Mouse (Mus musculus) bone marrow, adult 2 months (tissue): ENCODE measurements around the gene Dpf2. TPM values are rescaled to one million over a fixed set of nuclear protein-coding genes. Genes with fewer than 3 reads are reported as not detected.

Experiments
- H3K27ac ChIP-seq: fragments of 200-500 bp; 2 replicates; pipeline ENCODE4 v1.5.1; 2012; ENCODE audit warnings: low read depth, mild to moderate bottlenecking, control low read depth, inconsistent platforms, low read length; ENCODE audit not compliant: control insufficient read depth, poor library complexity, insufficient read depth
- H3K4me1 ChIP-seq: fragments of 200-500 bp; 2 replicates; pipeline ENCODE4 v1.6.1; 2011; ENCODE audit warnings: low read length; ENCODE audit not compliant: control insufficient read depth, insufficient read depth
- H3K4me3 ChIP-seq: fragments of 200-500 bp; replicated peaks from 2 replicates; pipeline ENCODE3; 2011; ENCODE audit warnings: mild to moderate bottlenecking, low read depth, low read length, control low read depth; ENCODE audit not compliant: control insufficient read depth
- CTCF ChIP-seq: fragments of 200-500 bp; IDR thresholded peaks from 2 replicates; pipeline ENCODE4 v1.5.1; 2011; ENCODE audit warnings: low read length, control low read depth; ENCODE audit not compliant: control insufficient read depth, insufficient read depth
- POLR2A ChIP-seq: fragments of 200-500 bp; IDR thresholded peaks from 2 replicates; pipeline ENCODE4 v1.6.1; 2011; ENCODE audit warnings: low read depth, mild to moderate bottlenecking, control low read depth, low read length, borderline replicate concordance; ENCODE audit not compliant: control insufficient read depth
- WGBS: fragments of 180-500 bp; shearing (Covaris S2); methylation state at CpG from one replicate; pipeline ENCODE4 v1.1.7; 2018; 5-methylcytosine and 5-hydroxymethylcytosine counted together
- polyA plus RNA-seq: library from polyadenylated mRNA; stranded (reverse); fragments of >200 nt; gene quantifications from 2 replicates; pipeline ENCODE4 v1.2.4, GENCODE M21; 2011; ENCODE audit warnings: low replicate concordance; ENCODE audit not compliant: missing spikeins, insufficient read depth, insufficient read length

Gene Dpf2
- 31.1 and 60.8 TPM in 2 replicates for polyA plus RNA-seq

DNA sequence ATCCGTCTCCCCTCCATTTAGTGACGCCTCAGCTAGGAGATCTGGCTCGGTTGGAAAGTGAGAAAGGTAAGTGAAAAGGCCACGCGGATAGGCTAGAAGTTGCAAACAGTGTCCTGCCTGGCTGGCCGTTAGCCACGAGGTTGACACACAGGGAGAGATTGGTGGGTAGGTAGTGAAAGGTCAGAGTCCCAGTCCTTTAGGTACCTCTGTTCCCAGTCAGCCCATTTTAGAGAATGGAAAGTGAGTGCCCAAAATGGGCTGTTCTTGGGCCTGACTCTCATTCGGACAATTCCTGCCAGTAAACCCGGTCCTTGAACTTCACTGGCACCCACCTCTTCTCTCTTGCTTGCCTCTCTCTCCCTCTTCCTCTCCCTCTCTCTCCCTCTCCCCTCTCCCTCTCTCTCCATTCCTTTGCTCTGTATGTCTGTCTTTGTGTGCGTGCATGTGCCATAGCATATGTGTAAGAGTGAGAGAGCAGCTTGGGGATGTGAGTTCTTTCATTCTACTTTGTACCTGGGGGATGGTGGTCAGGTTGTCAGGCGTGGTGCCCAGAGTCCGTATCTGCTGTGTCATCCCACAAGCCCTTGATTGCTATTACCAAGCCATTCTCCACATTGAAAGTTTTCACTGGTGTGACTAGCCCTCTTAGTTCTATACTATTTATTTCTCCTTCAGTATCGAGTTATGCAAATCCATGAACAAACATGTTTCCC is at the start of gene Dpf2:
Gene Dpf2 (minus strand): TSS at position 4 of the 713 bp plus-strand sequence.
- H3K4me3 ChIP-seq, result peak within 1 kb of the TSS; percentile 97
- 3% methylated on average over 13 of the region's 13 CpGs for WGBS
- TF ChIP-seq CTCF (no peak), POLR2A (no peak)
- peak within 1 kb of the TSS; percentile 54 for H3K27ac ChIP-seq
- H3K4me1 ChIP-seq, result peaks cover 3% of the 10 kb centered on the region; the same call in 1 of the 2 replicates

DNA sequence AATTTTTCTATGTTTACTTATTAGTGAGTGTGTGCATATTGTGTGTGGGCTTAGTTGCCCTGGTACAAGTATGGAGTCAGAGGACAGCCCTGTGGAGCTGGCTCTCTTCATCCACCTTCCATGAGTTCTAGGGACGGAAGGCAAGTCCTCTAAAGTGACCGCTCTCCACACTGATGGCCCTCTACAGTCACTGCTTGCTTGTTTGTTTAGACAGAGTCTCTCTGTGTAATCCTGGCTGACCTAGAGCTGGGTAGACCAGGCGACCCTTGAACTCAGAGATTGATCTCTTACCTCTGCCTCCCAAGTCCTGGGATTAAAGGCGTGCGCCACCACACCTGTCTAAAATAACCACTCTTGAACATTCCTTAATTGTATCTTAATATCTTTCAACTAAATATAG is 44.6 kb upstream of the Dpf2 start:
- H3K4me3 ChIP-seq, result no peak overlapping the region
- WGBS, result 90% methylated on average over 5 of the region's 5 CpGs
- H3K4me1 ChIP-seq, result no peaks in the 10 kb centered on the region
- H3K27ac ChIP-seq, result no peak overlapping the region
- TF ChIP-seq CTCF (no peak), POLR2A (no peak)

- WGBS, result 34% methylated on average over 3 of the region's 3 CpGs
- Histone ChIP-seq H3K4me1 (no peaks in the 10 kb centered on the region), H3K4me3 (no peak overlapping the region), H3K27ac (no peak overlapping the region)
- TF ChIP-seq POLR2A (no peak), CTCF (peak; percentile 58)
These were observed 43.9 kb upstream of the Dpf2 start for GRCm38 (mm10) chr19:5956685-5957084.

DNA sequence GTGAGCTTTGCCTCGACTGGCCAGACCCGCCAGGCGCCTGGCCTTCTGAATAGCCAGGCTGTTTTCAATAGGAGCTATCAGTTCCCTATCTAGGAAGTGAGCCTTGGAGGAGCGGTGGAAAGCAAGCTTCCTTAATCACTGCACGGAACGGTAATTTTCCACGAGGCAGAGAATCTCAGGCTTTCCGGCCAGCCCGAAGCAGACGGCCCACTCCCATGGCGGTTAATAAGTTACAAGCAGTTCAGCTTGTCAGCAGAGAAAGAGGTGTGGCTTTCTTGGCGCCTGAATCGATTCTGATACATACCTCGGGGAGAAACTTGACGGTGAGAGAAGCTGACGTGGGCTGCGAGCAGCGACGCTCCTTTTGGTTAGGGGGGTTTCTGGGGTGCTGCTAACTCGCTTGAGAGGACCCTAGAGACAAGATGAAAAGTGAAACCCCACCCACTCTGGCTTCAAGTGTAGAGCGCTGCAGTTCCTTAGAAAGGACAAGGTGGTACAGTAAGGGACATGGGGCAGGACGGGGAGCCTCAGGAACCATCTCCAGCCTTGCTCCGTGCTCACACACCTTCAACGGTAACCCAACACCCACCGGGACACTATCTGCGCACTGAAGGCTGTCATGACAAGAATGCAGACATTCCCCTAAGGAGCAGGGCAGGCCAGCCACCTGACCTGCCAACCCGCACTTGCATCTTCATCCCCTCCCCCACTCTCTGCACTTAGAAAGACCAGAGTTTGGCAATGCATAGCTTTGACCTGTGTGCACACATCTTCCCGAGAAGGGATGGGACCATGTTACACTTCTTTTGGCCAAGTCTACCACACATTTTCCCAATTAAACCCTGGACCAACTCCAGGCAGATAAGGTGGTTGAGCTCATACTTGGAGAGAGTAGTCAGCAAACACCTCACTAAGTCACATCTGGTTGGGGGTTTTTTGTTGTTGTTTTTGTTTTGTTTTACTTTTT is 43.2 kb upstream of the Dpf2 start:
- Histone ChIP-seq H3K27ac (no peak overlapping the region), H3K4me3 (no peak overlapping the region), H3K4me1 (no peaks in the 10 kb centered on the region)
- WGBS, result 89% methylated on average over 28 of the region's 28 CpGs
- TF ChIP-seq CTCF (no peak), POLR2A (no peak)

DNA sequence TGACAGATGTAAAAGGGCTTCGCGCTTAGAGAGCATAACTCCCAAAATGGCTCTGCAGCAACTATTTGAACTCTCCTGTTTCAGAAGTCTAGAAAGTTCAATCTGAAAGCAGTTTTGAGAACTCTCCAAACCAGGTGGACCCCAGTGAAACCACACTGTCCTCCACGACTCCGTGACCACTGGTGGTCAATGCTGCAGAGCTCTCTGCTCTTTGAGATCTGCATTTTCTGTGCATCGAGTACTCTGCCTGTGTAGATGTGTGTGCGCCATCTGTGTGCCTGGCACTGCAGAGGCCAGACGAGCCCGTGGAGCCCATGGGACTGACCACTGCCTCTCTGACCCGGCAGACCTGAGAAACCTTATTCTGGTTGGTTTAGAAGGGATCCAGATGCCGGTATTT is 42.1 kb upstream of the Dpf2 start:
- 96% methylated on average over 10 of the region's 10 CpGs for WGBS
- no peaks in the 10 kb centered on the region for H3K4me1 ChIP-seq
- TF ChIP-seq POLR2A (no peak), CTCF (no peak)
- no peak overlapping the region for H3K27ac ChIP-seq
- no peak overlapping the region for H3K4me3 ChIP-seq

- Histone ChIP-seq H3K27ac (no peak overlapping the region), H3K4me1 (no peaks in the 10 kb centered on the region), H3K4me3 (no peak overlapping the region)
- WGBS, result 93% methylated on average over 22 of the region's 22 CpGs
- TF ChIP-seq POLR2A (no peak), CTCF (no peak)
These were observed 41.4 kb upstream of the Dpf2 start for GRCm38 (mm10) chr19:5954031-5954710.

GRCm38 (mm10) chr19:5953201-5953770 is 40.5 kb upstream of the Dpf2 start:
- Histone ChIP-seq H3K27ac (no peak overlapping the region), H3K4me3 (no peak overlapping the region), H3K4me1 (no peaks in the 10 kb centered on the region)
- TF ChIP-seq CTCF (no peak), POLR2A (no peak)
- WGBS, result 94% methylated on average over 19 of the region's 19 CpGs

DNA sequence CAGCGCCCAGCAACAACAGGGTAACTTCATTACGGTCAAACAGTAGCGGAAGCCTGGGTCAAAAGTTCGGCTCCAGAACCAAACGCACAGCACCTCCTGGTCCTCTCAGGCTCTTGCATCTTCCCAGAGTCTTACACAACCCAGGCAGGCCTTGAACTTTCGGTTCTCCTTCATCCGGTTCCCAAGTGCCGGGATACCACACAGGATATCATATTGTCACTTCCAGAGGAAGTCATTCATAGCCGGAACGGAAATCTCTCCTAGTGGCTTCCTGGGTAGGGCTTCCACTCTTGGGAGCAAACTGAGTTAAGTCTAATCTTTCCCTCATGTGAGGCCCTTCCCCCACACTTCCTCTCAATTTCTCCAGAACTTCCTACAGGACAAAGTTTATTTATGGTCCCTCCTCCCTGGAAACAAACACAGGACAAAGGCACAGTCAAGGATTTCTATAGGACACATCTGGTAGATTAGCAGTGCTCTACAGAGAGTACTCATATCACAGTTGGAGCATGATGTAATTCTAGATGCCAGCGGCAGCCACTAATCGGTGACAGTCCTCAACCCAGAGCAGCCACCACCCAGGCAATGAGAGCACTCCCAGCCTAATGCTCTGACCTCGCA is 39.4 kb upstream of the Dpf2 start:
- Histone ChIP-seq H3K4me3 (no peak overlapping the region), H3K4me1 (no peaks in the 10 kb centered on the region), H3K27ac (no peak overlapping the region)
- TF ChIP-seq POLR2A (no peak), CTCF (no peak)
- 75% methylated on average over 13 of the region's 13 CpGs for WGBS
